Comparison of ENCODE assay signal across 25 mouse cellular contexts in the genomic region with DNA sequence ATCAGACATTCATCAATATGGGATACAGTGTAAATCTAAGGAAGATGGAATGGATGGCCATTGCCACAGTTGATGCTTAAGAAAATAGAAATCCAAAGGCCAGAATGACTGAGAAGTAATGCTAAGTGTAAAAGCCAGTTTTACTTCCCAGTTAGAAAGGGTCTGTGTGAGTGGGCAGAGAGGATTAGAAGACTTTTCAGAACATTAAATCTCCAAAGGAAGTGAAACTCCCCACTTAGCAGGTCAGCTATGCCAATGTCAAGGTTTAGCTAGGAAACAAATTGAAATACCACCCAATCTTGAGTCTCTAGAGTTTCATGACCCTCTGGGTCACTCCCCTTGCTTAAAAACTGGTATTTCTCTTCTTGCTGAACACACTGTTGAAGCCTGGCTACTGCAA.
"Had no signal": no experiment of that assay in that cellular context is flagged by ENCODE, and none has a peak within 500 bp of the region (broad histone marks: within the 10 kb centered on the region; RNA-seq: fewer than 3 reads in every experiment).

No protein-coding gene starts in this region.

- H3K9me3 ChIP-seq: liver, embryonic 15.5 days; lung, embryonic 15.5 days; megakaryocyte, embryonic 14.5 days; midbrain, embryonic 12.5 days; neural tube, embryonic 13.5 days; neural tube, embryonic 15.5 days; stomach, embryonic 15.5 days had no signal

- H3K9ac ChIP-seq: liver, embryonic 15.5 days; liver, postnatal 0 days; lung, embryonic 15.5 days; midbrain, embryonic 12.5 days; neural tube, embryonic 13.5 days; neural tube, embryonic 15.5 days; stomach, embryonic 15.5 days had no signal

- H3K27ac ChIP-seq: liver, embryonic 15.5 days; lung, embryonic 15.5 days; macrophage; midbrain, embryonic 12.5 days; neural tube, embryonic 13.5 days; neural tube, embryonic 15.5 days; stomach, embryonic 15.5 days; stomach, postnatal 0 days had no signal

- H3K4me1 ChIP-seq: liver, embryonic 15.5 days; lung, embryonic 15.5 days; midbrain, embryonic 12.5 days; neural tube, embryonic 13.5 days; neural tube, embryonic 15.5 days; stomach, embryonic 15.5 days had no signal

- ATAC-seq: liver, postnatal 0 days; lung, postnatal 0 days; midbrain, embryonic 16.5 days had no signal

- H3K4me2 ChIP-seq: liver, embryonic 15.5 days; lung, embryonic 15.5 days; midbrain, embryonic 12.5 days; neural tube, embryonic 13.5 days; neural tube, embryonic 15.5 days; stomach, embryonic 15.5 days had no signal

- H3K4me3 ChIP-seq: liver, embryonic 15.5 days; lung, embryonic 15.5 days; megakaryocyte, embryonic 14.5 days; midbrain, embryonic 12.5 days; myocyte; neural tube, embryonic 13.5 days; neural tube, embryonic 15.5 days; stomach, embryonic 15.5 days had no signal

- H3K36me3 ChIP-seq: liver, embryonic 15.5 days; lung, embryonic 15.5 days; midbrain, embryonic 12.5 days; neural tube, embryonic 13.5 days; neural tube, embryonic 15.5 days; stomach, embryonic 15.5 days had no signal

- H3K27me3 ChIP-seq: liver, embryonic 15.5 days; lung, embryonic 15.5 days; megakaryocyte, embryonic 14.5 days; midbrain, embryonic 12.5 days; neural tube, embryonic 13.5 days; neural tube, embryonic 15.5 days; stomach, embryonic 15.5 days had no signal

- DNase-seq: liver, postnatal 0 days; lung, adult 2 months; lung, postnatal 14 days; lung, postnatal 36 days; midbrain, embryonic 14.5 days; retina, postnatal 1 day; right cerebral cortex, adult 18-20 months; right cerebral cortex, postnatal 25 days; right cerebral cortex, postnatal 4 days; spleen, adult 18-20 months; thymus, adult 18-20 months; thymus, postnatal 14 days; thymus, postnatal 36 days had no signal
